Mouse (Mus musculus) intestine, postnatal 0 days (tissue): ENCODE data around the gene Itih3. TPM values are rescaled to one million over a fixed set of nuclear protein-coding genes. Genes with fewer than 3 reads are reported as not detected.

ENCODE experiments used
- ATAC-seq: fragments of 200-750 bp; cut with Nextera tagmentation; 2 replicates; pipeline ENCODE4 v1.8.0; 2017; ENCODE audit warnings: mild to moderate bottlenecking, moderate TSS enrichment, moderate library complexity
- H3K27ac ChIP-seq: fragments of 300-500 bp; sonication (generic); 2 replicates; pipeline ENCODE4 v1.5.1; 2014; ENCODE audit warnings: mild to moderate bottlenecking, low read depth, low read length, moderate library complexity
- H3K27me3 ChIP-seq: fragments of 300-500 bp; sonication (generic); replicated peaks from 2 replicates; pipeline ENCODE4 v1.6.1; 2014; ENCODE audit warnings: low read length, mixed read lengths; ENCODE audit not compliant: control insufficient read depth, insufficient read depth
- H3K36me3 ChIP-seq: fragments of 300-500 bp; sonication (generic); 2 replicates; pipeline ENCODE4 v1.6.1; 2014; ENCODE audit warnings: mild to moderate bottlenecking, moderate library complexity; ENCODE audit not compliant: control insufficient read depth, insufficient read depth
- H3K4me1 ChIP-seq: fragments of 300-500 bp; sonication (generic); replicated peaks from 2 replicates; pipeline ENCODE4 v1.6.1; 2014; ENCODE audit warnings: antibody characterized with exemption, low read length, mixed read lengths; ENCODE audit not compliant: control insufficient read depth, insufficient read depth
- H3K4me2 ChIP-seq: fragments of 300-500 bp; sonication (generic); replicated peaks from 2 replicates; pipeline ENCODE4 v1.6.1; 2014; ENCODE audit warnings: low read depth, mild to moderate bottlenecking, moderate library complexity
- H3K4me3 ChIP-seq: fragments of 300-500 bp; sonication (generic); 2 replicates; pipeline ENCODE4 v1.5.1; 2014; ENCODE audit warnings: low read depth, low read length
- H3K9ac ChIP-seq: fragments of 300-500 bp; sonication (generic); 2 replicates; pipeline ENCODE4 v1.6.1; 2014; ENCODE audit warnings: mild to moderate bottlenecking, low read depth, low read length
- H3K9me3 ChIP-seq: fragments of 300-500 bp; sonication (generic); 2 replicates; pipeline ENCODE4 v1.6.1; 2016; ENCODE audit warnings: mixed run types; ENCODE audit not compliant: control insufficient read depth
- CTCF ChIP-seq: sonication (generic); IDR thresholded peaks from 2 replicates; pipeline ENCODE4 v1.5.1; 2016; ENCODE audit warnings: low read depth, mild to moderate bottlenecking, control low read depth, antibody characterized with exemption, moderate library complexity
- WGBS: fragments of 180-500 bp; shearing (Covaris S2); extraction: QIAGEN DNeasy Blood & Tissue Kit; methylation state at CpG from one replicate; pipeline ENCODE4 v1.1.7; 2014; 5-methylcytosine and 5-hydroxymethylcytosine counted together
- polyA plus RNA-seq: library from polyadenylated mRNA; unstranded; fragments of >200 nt; fragmentation: Nextera tagmentation; extraction: Ambion mirVana; gene quantifications from 2 replicates; pipeline ENCODE4 v1.2.1, GENCODE M21; 2015

Gene Itih3
- polyA plus RNA-seq, 1 experiment from 2014 or later = 3.9 TPM

DNA sequence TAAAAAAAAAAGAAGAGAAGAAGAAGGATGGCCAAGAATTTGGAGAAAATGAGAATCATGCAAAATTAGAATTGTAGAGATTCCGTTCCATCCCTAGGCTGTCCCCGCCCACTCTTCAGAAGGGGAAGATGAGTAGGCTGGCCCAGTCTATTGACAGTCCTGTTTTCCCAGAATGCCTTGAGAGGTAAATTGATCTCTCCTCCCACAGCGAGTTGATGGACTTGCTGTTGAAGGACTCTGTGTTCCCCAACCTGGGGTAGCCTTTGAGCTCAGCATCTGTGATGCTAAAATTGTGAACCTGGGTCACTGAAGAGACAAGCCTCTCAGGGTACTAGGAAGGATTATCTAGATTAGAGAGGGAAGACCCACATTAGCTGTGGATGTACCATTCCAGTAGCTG is 1.9 kb upstream of the Itih3 start:
- Histone ChIP-seq H3K4me3 (no peak overlapping the region), H3K9ac (no peak overlapping the region), H3K27ac (no peak overlapping the region), H3K36me3 (no peaks in the 10 kb centered on the region), H3K9me3 (no peaks in the 10 kb centered on the region), H3K27me3 (no peaks in the 10 kb centered on the region), H3K4me2 (no peak overlapping the region), H3K4me1 (no peaks in the 10 kb centered on the region)
- no peak for TF ChIP-seq CTCF
- ATAC-seq = no peak
- WGBS = 84% methylated on average over 3 of the region's 3 CpGs

DNA sequence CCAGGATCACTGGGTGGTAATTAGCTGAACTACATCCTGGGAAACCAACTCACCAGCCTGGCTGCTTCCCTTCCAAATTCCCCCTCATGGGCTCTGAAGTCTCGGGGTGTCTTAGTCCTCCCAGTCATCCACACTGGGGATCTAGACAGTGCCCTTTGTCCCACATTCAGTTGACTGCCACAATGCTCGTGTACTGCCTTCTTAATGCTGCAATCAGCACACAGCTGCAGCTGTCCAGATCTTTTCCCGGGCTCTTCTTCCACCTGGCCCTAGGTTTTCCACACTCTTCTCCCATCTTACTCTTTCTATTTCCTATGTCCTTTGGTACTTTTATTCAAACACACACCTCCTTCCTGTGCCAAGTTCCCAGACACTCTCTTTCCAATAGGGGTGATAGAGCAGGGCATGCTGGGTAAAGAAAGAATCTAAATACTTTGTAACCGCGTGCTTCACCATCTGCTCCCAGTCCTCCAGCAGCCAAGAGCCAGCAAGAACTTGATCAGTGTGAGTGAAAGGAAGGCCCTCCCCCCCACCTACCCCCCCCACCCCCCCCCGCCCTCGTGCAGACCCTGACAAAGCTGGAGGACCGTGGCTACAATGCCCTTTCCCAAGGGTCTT is 1.4 kb downstream of the Itih3 start:
- WGBS = 51% methylated on average over 8 of the region's 8 CpGs
- H3K27me3 ChIP-seq = no peaks in the 10 kb centered on the region
- no peak overlapping the region for H3K27ac ChIP-seq
- H3K36me3 ChIP-seq = no peaks in the 10 kb centered on the region
- no peaks in the 10 kb centered on the region for H3K9me3 ChIP-seq
- H3K4me3 ChIP-seq = no peak overlapping the region
- TF ChIP-seq CTCF = no peak
- H3K4me1 ChIP-seq = no peaks in the 10 kb centered on the region
- no peak overlapping the region for H3K4me2 ChIP-seq
- ATAC-seq = no peak
- no peak overlapping the region for H3K9ac ChIP-seq

DNA sequence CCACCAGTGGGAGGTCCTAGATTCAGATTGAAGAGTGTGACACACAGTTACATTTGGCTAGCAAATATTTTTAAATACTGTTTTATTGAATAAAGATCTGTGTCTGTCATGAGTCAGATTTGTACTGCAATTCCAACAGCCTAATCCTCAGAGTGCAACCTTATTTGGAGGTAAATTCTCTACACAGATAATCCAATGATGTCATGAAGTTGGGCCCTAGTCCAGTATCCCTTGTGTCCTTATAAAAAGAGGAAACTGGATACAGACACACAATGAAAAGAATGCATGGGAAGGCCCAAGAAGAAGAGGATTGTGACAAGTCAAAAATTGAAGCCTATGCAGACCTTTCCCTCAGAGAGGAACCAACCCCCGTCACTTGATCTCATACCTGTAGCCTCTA is 7.0 kb downstream of the Itih3 start:
- Histone ChIP-seq H3K4me1 (0 out of 2 replicates have a peak, but pooled peaks cover 4% of the 10 kb centered on the region), H3K27ac (no peak overlapping the region), H3K4me2 (no peak overlapping the region), H3K9ac (no peak overlapping the region), H3K4me3 (no peak overlapping the region), H3K36me3 (no peaks in the 10 kb centered on the region), H3K27me3 (no peaks in the 10 kb centered on the region), H3K9me3 (no peaks in the 10 kb centered on the region)
- no peak for ATAC-seq
- no peak for TF ChIP-seq CTCF
- 83% methylated on average over 1 of the region's 1 CpGs for WGBS

DNA sequence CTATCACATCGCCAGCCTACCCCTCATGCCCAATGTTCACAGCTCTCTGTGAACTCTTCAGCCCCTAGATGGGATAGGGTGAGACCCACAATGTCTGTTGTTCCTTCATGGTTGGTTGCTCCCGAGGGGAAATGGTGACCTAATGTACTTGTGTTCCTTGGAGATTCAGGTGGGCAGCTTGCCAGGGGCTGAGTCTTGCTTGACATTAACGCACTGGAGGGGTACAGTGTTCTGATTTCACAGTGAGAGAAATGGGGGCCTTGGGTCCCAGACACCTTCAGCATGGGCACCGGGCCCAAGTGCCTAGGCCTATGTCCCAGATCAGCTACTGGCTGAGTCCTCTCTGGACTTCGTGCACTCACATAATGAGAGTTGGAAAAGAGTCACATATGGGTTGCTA is 10.2 kb downstream of the Itih3 start:
- H3K27ac ChIP-seq = no peak overlapping the region
- H3K4me3 ChIP-seq = no peak overlapping the region
- no peak for TF ChIP-seq CTCF
- WGBS = 92% methylated on average over 5 of the region's 5 CpGs
- H3K4me2 ChIP-seq = no peak overlapping the region
- no peaks in the 10 kb centered on the region for H3K36me3 ChIP-seq
- no peaks in the 10 kb centered on the region for H3K27me3 ChIP-seq
- H3K9ac ChIP-seq = no peak overlapping the region
- no peaks in the 10 kb centered on the region for H3K9me3 ChIP-seq
- H3K4me1 ChIP-seq = 0 out of 2 replicates have a peak, but pooled peaks cover 4% of the 10 kb centered on the region
- ATAC-seq = no peak

DNA sequence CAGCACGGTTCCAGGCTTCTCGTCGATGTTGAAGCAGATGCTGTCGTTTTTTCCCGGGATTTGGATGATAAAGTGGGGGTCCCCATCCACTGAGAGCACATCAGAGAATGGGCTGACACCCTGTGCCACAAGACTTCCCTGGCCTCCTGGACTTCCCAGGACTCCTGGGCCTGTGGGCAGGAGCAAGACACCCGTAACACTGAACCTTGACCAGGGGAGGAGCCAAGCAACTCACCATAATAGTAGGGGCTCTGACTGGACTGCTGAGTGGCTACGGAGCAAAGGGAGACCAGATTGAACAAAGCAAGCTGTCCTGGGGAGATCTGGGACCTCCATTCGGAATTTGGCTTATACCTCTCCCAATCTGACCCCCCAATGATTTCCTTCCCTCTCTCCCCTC is 10.9 kb downstream of the Itih3 start:
- TF ChIP-seq CTCF = no peak
- Histone ChIP-seq H3K4me2 (no peak overlapping the region), H3K4me1 (0 out of 2 replicates have a peak, but pooled peaks cover 4% of the 10 kb centered on the region), H3K27ac (no peak overlapping the region), H3K9me3 (no peaks in the 10 kb centered on the region), H3K36me3 (no peaks in the 10 kb centered on the region), H3K4me3 (no peak overlapping the region), H3K27me3 (no peaks in the 10 kb centered on the region), H3K9ac (no peak overlapping the region)
- WGBS = 67% methylated on average over 8 of the region's 8 CpGs
- no peak for ATAC-seq

DNA sequence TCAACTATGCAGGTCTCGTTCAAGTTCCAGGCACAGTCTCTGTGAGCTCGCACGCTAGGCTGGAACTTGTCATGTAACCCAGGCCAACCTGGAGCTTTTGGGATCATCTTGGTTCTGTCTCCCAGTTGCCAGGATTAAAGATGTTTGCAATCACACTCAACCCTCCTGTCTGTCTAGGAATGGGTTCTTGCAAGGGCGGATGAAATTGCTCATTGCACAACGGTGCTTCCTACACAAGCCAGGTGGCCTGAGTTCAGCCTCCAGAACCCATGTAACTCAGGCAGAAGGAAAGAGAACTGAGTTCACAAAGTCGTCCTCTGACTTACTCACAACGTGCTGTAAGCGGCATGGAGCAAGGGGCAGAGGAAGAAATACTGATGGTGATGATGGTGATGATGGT is 12.4 kb downstream of the Itih3 start:
- no peaks in the 10 kb centered on the region for H3K9me3 ChIP-seq
- H3K4me2 ChIP-seq = no peak overlapping the region
- no peak for ATAC-seq
- H3K4me3 ChIP-seq = no peak overlapping the region
- no peak overlapping the region for H3K9ac ChIP-seq
- TF ChIP-seq CTCF = no peak
- no peaks in the 10 kb centered on the region for H3K36me3 ChIP-seq
- H3K4me1 ChIP-seq = 0 out of 2 replicates have a peak, but pooled peaks cover 4% of the 10 kb centered on the region
- H3K27ac ChIP-seq = no peak overlapping the region
- WGBS = 89% methylated on average over 8 of the region's 8 CpGs
- H3K27me3 ChIP-seq = no peaks in the 10 kb centered on the region
